Mouse (Mus musculus) retina, postnatal 1 day (tissue): ENCODE measurements around the gene Mettl1.
"Not testable (repeated sequence)": the region's sequence is repeated elsewhere in the genome, so short reads cannot be mapped to it uniquely, and the experiment has no call there.

Experiments
- DNase-seq: peaks from one replicate; pipeline ENCODE4 v3.0.0-alpha.2; 2012

Gene Mettl1

DNA sequence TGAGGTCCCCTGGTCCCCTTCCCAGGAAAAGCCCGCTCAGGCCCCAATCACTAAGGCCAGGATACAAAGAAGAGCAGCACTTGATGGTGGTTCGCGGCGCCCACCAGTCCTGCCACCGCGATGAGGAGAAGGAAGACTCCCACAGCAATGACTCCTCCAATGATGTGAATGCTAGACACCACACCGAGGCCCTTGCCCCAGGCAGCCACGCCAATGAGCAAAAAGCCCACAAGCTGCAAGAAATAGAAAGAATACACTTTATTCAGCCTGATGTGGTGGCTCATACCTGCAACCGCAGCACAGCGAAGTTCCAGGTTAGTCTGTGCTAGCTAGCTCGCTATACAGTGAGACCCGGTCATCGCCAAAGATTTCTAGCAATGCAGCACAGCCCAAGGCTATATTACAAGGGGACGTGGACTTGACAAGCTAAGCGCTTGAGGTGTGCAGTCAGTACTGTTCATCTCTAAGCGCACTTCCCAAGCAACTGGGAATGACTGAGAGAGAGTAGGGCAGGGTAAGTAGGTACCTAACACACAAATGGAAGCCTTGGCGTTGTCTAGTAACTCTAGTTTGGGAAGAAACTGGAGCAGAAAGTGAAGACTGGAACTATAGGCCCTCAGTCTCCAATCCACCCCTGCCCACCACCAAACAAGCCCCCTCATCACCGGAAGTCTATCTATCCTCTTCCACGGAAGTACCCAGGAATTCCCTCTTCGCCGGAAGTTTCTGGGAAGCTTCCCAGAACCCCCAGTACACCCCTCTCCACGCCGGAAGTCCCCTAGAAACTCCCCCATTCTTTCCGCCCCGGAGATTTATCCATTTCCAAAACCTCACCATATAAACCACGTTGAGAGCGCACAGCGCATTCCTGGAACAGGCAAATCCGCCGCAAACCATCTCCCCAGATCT lies 28.3 kb downstream of the Mettl1 start:
- no peak for DNase-seq

DNA sequence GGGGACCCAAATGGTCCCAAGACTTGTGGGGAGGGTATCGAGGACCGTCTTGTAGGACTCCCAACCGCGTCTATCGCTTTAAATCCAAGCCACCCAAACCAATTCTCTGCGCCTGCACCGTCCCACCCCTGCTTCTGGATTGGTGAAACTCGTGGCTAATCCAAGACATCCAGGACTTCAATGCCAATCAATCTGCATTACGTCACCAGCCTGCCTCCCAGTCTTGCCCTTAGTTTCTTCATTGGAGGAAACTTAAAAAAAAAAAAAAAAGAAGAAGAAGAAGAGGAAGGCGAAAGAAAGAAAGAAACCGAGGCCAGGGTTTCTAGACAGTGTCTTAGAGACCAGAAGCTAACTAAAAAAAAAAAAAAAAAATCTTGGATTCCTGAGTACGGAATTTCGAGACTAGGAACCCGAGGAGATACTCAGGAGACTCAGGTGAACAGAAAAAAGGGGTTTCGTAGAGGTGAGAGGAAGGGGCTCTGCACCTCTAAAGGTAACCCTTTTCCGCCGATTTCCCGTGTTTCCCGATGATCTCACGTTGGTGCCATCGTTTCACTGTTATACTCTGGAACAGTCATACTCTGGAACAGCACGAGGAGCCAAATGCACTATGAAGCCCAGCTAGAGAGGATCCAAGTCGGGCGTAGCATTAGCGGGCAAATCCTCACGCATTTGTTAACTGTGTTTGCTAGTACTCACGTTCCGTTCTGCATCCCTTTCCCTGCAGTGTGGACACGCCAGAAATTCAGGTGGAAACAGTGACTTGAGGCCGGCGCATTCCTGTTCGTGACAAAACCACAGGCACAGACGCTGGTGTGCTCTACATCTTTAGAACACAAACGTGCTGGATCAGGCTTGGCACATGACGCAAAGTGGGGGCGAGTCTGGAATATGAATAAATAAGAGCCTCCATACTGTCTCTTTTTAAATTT lies 29.2 kb downstream of the Mettl1 start, which contains the start of gene Tspan31:
Tspan31 (minus strand) TSS at position 75 of the 932 bp plus-strand sequence.
- DNase-seq: peak; percentile 97

DNA sequence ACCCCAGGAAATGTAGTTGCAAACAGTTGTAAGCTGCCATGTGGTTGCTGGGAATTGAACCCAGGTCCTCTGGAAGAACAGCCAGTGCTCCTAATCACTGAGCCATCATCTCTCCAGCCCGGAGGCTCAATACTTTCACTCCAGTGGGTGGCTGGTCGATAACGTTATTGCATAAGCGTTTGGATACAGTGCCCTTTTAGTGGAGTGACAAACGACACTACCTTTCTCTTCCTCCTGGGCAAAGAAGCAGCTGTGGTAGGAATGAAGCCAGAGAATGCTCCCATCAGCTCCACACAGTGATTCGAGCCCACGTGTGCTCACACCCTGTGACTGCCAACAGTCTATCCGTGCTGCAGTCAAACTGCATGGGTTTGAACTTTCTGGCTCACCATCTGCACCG lies 30.0 kb downstream of the Mettl1 start:
- DNase-seq: no peak

DNA sequence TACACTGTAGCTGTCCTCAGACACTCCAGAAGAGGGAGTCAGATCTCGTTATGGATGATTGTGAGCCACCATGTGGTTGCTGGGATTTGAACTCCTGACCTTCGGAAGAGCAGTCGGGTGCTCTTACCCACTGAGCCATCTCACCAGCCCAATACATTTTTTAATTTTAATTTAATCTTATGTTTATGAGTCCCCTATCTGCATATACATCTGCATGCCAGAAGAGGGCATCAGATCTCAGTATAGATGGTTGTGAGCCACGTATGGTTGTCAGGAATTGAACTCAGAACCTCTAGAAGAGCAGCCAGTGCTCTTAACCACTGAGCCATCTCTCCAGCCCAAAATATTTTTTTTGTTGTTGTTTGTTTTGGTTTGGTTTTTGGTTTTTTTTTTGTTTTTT lies 31.1 kb downstream of the Mettl1 start:
- not testable (repeated sequence) for DNase-seq

DNA sequence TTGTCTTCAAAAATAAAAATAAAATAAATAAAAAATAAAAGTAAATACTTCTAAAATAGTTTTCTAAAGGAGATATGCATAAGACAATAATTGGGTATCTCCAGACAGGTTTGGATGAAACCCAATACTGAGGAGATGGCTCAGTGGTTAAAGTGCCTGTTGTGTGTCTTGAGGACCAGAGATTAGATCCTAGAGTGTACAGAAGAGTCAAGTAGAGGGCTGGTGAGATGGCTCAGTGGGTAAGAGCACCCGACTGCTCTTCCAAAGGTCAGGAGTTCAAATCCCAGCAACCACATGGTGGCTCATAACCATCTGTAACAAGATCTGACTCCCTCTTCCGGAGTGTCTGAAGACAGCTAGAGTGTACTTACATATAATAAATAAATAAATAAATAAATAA lies 31.8 kb downstream of the Mettl1 start:
- not testable (repeated sequence) for DNase-seq

DNA sequence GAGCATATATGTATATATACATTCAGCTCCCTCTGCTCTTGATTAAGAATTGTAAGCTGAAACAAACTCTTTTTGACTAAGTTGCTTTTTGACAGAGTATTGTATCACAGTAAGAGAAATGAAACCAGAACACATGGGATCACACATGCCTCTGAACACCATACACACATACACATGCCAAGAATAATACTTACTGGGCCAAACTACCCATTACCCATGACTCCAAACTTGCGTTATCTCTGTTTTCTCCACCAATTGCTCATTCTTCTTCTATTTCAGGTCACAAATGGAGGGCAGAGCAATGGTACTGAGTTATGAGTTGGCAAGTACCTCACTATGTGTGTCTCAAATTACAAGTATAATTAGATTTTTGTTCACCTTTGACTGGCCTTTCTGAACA lies 32.8 kb downstream of the Mettl1 start:
- DNase-seq: no peak

DNA sequence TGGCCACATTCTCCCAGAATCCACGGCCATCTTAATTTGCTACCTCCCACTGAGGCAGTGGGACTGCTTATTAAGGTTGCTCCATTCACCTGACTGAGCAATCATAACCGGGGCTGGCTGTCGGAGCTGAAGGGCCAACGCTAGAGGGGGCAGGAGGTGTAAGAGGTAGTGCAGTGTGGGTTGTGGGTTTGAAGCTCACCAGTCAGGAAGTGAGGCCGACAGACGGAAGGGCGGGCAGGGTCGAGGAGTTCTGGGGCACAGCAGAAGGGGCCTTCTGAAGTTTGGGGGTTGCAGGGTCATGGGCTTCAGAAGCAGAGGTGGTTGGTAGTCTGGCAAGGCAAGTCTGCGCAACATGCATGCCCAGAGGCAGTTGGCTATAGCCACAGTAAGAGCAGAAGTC lies 33.9 kb downstream of the Mettl1 start, which contains the start of gene Agap2:
Agap2 (plus strand) TSS at position 205 of the 400 bp plus-strand sequence.
- DNase-seq: no peak

DNA sequence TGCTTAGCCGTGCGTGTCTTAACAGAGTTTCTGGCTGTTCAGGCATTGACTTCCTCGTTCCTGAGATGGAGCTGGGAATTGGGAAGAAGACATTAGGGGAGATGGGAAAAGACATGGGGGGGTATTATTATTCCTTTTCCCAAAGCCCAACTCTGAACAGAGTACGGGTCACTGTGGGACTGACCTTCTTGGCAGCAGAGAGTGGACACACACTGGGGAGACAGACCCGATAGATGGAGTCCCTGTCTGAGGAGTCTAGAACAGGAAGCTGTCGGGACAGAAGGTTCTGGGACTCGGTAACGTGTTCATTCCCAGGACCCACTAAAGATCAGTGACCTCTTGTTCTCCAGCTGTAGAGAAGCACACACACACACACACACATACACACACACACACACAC lies 34.4 kb downstream of the Mettl1 start:
- DNase-seq: no peak

DNA sequence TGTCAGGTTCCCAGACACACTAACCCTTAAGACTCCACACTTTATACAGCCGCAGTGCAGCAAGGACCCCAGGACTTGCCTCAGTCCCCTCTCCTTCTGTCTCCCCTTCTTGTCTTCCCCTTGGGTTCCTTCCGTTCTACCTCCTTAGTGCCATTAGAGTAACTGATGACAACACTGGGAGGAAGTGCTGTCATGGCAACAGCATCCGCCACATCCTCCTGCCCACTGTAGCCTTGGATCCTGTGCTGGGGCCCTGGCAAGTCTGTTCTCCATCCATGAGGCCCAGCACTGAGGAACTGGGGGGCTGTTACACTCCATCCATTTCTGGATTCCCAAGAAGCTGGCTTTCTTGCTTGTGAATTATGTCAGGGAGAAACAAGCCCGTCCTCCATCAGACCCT lies 34.9 kb downstream of the Mettl1 start:
- DNase-seq: no peak

DNA sequence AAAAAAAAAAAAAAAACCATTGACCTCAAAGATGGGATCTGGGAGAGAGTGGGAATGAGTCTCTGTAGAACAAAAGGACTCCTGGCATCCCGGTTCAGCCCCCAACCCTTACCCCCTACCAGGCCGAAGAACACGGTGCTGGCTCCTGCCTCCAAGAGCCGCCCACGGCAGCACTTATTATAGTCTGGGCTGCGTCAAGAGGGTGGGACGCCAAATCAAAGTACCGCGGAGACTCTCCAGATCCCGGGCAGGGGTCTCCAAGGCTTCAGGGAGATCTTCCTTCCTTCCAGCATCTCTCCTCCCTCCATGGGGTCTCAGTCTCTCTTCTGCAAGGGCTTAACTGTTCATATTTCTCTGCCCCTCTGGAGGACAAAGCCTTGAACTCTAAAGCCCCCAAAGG lies 36.3 kb downstream of the Mettl1 start:
- DNase-seq: no peak

DNA sequence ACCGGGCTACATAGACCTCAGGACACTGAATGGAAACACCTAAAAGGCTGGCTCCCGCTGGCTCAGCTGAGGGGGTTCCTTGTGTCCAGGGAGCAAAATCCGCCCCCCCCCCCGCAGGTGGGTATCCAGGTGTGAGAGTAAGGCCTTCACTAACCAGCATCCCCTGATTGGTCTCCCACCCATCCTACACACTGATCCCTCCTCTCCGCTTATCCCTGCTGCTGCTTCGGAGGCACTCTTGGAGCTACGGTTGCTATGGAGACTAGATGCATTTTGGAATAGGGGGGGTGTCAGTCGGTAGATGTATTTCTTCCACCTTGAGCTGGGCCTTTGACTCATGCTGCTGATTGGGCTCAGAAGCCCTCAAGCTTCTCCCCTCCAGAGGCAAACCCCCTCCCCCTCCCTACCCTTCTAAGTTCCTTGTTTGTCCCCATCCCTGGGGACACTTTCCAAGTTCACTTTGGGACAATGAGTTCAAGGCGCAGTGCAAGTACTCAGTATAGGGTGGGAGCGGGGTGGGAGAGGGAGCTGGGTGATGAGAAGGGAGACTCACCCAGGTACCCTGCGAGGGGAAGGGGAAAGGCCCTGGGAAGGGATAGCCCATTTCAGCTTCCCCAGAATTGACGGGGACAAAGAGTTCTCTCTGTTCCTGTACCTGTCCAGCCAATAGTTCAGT lies 36.9 kb downstream of the Mettl1 start:
- DNase-seq: peak; percentile 56

DNA sequence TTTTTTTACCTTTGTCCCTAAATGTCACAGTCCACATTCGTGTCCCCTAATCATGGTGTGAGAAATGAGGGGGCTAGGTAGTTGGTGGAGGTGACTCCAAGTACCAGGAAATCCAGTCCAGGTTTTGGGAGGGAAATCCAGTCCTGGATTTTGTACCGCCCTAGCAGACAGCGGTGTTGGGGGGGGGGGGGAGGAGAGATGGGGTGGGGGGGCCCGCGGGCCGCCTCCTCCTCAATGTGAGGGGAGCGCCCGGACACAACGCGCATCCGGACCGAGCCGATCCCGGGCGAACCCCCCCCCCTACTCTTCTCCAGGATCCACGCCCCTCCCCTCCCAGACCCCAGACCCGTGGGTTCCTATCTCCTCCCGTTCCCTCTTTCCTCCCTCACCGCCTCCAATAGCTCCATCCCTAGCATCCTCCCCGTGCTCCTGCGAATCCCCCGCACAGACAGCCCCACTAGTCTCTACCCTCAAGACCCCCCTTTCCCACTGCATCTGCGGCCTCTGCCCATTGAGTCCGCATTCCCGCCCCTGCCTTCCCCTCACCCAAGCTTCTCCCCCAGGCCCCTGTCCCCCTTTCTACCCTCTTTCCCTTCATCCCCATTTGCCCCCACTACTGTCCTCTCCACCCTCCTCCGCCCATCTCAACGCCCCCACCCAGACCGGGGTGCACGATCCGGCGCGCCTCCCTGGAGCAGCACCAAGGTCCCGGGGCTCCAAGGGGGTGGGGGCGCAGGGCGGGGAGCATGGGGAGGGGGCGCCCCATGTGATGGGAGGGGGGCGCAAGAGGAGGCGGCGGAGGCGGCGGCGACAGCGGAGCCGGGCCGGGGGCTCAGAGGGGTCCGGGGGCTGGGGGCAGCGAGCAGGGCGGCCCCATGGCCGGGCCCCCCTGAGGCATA lies 37.7 kb downstream of the Mettl1 start:
- peak; percentile 81 for DNase-seq

DNA sequence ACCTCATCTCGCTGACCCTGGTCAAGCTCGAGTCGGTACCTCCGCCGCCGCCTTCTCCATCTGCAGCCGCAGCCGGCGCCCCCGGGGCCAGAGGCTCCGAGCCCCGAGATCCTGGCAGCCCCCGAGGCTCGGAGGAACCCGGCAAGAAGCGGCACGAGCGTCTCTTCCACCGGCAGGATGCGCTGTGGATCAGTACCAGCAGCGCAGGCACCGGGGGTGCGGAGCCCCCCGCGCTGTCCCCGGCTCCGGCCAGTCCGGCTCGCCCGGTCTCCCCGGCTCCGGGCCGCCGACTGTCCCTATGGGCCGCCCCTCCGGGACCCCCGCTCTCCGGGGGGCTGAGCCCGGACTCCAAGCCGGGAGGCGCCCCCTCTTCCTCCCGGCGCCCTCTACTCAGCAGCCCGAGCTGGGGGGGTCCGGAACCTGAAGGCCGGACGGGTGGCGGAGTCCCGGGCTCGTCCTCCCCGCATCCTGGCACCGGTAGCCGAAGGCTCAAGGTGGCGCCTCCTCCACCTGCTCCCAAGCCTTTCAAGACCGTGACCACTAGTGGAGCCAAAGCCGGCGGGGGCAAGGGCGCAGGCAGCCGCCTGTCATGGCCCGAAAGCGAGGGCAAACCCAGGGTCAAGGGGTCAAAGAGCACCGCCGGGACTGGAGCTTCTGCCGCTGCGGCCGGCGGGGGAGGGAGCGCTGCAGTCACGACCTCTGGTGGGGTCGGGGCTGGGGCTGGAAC lies 38.6 kb downstream of the Mettl1 start:
- DNase-seq: peak; percentile 58

DNA sequence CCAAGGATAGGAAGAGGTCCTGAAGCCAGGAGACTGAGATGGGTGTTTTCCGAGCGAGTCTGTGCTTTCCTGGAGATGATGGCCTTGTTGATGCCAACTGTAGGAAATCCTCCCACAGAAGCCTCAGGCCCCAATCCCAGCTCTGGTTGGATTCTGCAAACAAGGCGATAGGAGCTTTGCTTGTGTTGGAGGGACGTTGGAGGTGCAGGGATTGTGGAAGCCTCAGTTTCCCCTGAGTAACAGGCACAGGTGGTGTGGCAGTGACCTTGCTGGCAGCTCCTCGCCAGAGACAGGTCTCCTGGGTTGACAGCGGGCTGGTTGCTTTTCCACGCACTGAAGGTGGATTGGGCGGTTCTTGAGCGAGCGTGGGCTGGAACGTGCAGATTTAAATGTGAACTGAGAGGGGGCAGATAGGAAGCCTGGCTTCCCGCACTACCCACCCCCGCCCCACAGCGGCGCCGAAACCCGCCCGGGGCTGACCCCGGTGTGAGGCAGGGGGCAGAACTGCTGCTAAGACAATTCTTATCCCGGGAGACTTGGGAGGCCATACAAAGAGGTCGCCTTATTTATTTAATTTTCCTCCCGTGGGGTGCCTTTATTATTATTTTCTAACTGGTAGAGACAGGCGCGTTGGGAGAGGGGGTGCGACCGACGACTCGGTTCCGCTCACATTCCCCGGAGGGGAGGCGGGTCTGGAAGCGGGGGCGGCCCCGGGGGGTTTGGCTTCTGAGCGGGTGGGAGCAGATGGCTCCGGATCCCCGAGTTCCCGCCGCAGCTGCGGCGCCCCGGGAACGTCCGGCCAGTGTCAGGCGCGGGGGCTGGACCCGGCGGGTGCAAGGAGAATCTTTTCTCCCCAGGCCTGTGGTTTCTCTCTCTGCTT lies 39.9 kb downstream of the Mettl1 start:
- peak; percentile 27 for DNase-seq

DNA sequence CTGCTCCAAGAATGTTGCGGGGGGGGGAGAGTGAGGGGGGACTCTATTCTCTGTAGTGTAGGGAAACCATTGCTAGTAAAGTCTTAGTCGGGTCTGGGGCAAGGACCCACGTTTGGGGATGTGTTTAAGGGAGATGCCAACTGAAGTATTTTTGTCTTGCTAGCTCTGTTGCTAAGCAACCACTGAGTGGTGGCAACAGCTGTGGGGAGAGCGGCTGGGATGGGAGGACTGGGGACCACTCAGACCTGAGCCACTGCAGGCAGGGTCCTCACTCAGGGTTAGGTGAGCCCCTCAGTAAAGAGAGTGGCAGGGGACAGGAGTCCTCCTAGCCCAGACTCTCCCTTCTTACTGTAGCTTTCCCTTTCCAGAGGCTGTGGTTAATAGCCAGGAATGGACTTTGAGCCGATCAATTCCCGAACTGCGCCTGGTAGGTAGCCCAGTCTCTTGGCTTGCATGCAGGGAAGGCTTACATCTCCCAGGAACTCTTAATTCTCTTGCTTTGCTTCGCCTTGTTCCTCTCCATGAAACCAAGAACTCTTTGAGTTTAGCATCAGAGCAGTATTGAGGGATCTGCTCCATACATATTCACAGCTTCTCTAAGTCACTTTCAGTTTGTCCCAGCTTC lies 40.9 kb downstream of the Mettl1 start:
- peak; percentile 73 for DNase-seq

DNA sequence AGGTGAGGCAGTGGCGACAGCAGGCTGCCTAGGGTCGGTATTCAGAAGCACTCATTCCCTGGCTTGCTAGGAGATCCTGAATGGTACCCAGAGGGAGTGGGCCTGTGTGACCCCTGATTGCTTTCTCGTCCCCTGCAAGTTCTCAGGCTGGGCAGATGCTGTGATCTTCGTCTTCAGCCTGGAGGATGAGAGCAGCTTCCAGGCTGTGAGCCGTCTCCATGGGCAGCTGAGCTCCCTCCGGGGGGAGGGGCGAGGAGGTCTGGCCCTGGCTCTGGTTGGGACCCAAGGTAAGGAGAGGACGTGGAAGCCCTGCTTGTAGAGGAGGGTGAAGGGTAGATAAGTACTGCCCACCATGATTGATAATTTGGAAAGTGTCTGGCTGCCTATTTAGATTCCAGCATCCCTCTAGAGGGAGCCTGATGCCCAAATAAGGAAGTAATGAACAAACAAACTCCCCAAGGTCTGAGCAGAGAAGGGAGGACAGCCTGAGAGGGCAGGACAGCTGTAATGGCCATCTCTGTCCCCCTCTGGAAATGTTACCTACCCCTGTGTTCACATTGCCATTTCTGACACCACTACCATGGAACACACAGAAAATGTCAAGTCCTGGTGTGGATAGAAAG lies 42.2 kb downstream of the Mettl1 start:
- DNase-seq: no peak

DNA sequence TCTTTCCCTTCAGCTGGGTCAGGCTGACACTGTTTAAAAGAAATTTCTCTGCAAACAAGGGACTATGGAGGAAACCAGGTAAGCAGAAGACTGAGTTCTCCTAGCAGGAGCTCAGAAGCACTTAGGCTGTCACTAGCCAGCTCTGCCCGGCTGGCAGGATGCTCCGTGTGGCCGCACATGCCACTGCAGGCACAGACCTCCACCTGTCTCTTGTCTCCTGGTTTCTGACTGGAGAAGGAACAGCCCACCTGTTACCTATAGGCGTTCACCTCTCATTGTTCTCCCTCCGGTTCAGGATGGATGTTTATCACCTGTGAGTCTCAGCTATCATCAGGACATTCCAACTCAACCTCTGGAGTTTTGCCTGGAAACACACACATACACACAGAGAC lies 42.7 kb downstream of the Mettl1 start:
- no peak for DNase-seq

DNA sequence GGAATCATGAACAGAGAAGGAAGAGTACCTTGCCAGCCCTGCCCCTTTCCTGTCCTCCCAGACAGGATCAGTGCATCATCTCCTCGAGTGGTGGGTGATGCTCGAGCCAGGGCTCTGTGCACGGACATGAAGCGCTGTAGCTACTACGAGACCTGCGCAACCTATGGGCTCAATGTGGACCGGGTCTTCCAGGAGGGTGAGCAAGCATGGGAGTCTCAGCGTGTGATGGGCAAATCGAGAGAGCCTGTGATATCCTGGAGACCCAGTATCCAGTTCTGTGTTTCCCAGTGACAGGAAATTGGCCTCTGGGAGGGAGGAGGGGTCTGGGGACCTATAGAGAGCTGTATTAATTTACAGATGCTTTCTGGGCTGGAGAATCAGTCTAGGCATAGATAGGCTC lies 43.8 kb downstream of the Mettl1 start:
- DNase-seq: no peak

DNA sequence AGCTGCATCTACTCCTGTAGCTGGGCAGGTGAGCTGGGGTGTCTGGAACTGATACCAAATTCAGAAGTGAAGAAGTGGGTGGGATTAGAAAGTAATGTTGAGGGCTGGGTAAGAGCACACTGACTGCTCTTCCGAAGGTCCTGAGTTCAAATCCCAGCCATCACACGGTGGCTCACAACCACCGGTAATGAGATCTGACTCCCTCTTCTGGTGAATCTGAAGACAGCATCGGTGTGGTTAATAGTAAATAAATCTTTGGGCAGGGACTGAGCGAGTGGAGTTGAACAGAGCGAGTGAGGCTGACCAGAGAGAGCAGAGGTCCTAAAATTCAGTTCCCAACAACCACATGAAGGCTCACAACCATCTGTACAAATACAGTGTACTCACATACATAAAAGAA lies 44.4 kb downstream of the Mettl1 start:
- no peak for DNase-seq
